Mouse (Mus musculus) 416B (cell line): ENCODE data around the gene Prss41.

ENCODE experiments used
- DNase-seq: peaks from one replicate; pipeline ENCODE4 v3.0.0; 2011; ENCODE audit warnings: low read depth

Prss41 gene

GRCm38 (mm10) chr17:23825591-23825990 is 18.4 kb downstream of the Prss41 start:
- DNase-seq = no peak

GRCm38 (mm10) chr17:23823614-23824013 is 20.4 kb downstream of the Prss41 start:
- no peak for DNase-seq

DNA sequence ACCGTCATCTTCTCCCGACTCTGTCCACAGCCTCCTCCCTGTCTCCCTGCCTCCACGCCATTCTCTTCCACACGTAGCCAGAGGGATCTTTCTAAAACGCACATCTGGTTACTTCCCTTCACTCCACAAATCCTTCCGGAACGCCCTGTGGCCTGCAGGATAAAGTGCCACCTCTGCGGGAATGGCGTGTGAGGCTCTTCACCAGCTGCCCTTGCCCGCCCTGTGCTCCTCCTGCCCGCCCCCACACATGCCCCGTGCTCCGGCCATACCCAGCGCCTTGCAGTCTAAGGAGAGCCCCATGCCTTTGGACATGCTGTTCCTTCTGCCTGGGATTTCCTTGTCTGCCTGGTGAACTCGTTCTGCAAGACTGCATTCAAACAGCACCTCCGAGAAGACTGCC is 21.0 kb downstream of the Prss41 start:
- DNase-seq = no peak

DNA sequence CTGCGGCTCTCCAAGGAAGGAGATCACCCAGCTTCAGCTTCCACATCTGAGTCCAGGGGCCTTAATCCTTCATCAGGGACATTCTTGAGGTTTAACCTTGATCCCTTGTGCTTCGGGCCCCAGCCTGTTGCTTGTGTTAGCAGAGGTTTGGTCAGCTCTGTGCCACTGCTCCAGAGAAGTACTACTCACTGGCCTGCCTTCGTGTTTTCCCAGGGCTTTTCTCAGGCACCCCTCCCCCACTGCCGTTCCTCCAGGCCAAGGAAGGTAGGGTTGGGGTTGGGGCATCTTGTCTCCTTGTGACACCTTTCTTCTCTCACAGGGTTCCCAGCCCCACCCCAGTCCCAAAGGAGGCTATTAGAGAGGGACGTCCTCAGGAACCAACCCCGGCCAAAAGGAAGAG is 21.9 kb downstream of the Prss41 start:
- DNase-seq = no peak

GRCm38 (mm10) chr17:23820731-23821130 is 23.2 kb downstream of the Prss41 start:
- DNase-seq = no peak

DNA sequence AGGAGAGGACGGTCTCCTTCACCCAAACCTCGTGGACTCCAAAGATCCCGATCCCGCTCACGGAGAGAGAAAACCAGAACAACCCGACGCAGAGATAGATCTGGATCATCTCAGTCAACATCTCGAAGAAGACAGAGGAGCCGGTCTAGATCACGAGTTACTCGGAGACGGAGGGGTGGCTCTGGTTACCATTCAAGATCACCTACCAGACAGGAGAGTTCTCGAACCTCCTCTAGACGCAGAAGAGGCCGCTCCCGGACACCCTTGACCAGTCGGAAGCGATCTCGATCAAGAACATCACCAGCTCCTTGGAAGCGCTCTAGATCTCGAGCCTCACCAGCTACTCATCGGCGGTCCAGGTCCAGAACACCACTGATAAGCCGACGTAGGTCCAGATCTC is 24.7 kb downstream of the Prss41 start:
- no peak for DNase-seq

- no peak for DNase-seq
These were observed 25.4 kb downstream of the Prss41 start for GRCm38 (mm10) chr17:23818579-23818978.

GRCm38 (mm10) chr17:23815641-23816040 is 28.3 kb downstream of the Prss41 start:
- DNase-seq = no peak

DNA sequence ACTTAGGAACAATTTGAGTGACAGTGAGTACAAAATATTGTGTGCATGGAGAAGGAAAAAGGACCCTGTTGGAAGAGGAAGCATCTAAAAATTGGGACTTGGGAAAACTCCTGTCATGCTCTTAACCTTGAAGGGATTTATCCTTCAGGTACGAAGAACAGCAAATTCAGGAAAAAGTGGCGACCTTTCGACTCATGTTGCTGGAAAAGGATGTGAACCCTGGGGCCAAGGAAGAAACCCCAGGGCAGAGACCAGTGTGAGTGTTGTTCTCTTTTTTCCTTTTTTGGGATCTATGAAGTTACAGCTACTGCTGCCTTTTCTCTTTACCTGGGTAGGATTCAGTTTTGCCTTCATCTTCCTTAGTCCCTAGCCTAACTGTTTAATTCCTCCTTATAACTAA is 36.1 kb downstream of the Prss41 start:
- DNase-seq = no peak

DNA sequence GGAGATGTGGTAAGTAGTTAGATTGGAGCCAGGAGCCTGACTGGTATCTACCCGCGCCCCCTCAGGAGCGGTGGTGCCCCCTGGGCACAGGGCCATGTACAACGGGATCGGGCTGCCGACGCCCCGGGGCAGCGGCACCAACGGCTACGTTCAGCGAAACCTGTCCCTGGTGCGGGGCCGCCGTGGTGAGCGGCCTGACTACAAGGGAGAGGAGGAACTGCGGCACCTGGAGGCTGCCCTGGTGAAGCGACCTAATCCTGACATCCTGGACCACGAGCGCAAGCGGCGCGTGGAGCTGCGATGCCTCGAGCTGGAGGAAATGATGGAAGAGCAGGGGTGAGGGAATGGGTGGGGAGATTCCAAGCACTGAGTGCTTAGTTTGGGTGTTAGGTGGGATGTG is 37.1 kb downstream of the Prss41 start:
- peak; percentile 64 for DNase-seq

DNA sequence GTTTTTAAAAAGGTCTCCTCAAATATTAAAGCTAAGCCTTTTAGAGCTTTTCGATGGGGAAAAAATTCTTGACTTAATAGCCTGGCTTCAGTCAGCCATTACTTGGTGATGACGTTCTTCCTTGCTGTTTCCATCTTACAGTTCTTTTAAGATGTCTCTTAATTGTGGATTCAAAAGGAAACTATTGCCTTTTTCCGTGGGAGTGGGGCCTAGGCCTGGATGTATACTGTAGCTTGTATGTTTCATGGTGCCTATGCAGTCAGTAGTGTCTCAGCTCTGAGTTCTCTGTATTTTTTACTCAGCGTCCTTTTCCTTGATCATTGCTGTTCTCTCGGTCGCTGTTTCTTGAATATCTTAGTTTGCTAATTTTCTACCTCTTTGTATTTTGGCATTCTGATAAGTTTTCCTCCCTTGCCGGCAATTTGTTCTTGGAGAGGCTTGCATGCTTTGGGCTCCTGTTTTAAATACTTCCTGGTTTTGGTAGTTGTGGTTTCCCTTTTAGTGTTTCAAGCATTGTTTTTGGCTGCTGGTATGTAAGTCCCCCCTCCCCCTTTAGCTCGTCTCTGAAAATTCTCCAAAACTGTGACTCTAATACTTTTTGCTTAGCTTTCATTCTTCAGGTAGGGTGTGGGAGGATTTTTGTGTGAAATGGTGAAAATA is 39.4 kb downstream of the Prss41 start:
- DNase-seq = peak; percentile 79

- DNase-seq = peak; percentile 78
These were observed 40.5 kb downstream of the Prss41 start for GRCm38 (mm10) chr17:23803366-23804041.

- peak; percentile 100 for DNase-seq
These were observed 41.1 kb downstream of the Prss41 start for GRCm38 (mm10) chr17:23802746-23803365.

- DNase-seq = no peak
These were observed 42.3 kb downstream of the Prss41 start for GRCm38 (mm10) chr17:23801627-23802026.

GRCm38 (mm10) chr17:23797316-23797715 is 46.7 kb downstream of the Prss41 start:
- peak; percentile 84 for DNase-seq

DNA sequence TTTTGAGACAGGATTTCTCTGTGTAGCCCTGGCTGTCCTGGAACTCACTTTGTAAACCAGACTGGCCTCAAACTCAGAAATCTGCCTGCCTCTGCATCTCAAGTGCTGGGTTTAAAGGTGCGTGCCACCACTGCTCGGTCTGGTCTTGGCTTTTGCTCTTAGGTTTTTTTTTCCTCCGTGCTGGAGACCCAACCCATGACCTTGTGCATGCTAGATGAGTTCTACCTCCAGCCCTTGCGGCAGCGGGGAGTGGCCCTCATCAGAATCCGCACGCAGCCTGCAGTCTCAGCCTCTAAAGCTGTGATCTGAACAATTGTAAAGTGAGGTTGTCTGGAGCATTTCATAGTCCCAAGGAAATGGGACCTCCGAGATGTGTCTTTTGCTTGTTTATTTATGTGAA is 48.6 kb downstream of the Prss41 start:
- no peak for DNase-seq

GRCm38 (mm10) chr17:23791079-23791357 is 53.0 kb downstream of the Prss41 start:
- peak; percentile 40 for DNase-seq

DNA sequence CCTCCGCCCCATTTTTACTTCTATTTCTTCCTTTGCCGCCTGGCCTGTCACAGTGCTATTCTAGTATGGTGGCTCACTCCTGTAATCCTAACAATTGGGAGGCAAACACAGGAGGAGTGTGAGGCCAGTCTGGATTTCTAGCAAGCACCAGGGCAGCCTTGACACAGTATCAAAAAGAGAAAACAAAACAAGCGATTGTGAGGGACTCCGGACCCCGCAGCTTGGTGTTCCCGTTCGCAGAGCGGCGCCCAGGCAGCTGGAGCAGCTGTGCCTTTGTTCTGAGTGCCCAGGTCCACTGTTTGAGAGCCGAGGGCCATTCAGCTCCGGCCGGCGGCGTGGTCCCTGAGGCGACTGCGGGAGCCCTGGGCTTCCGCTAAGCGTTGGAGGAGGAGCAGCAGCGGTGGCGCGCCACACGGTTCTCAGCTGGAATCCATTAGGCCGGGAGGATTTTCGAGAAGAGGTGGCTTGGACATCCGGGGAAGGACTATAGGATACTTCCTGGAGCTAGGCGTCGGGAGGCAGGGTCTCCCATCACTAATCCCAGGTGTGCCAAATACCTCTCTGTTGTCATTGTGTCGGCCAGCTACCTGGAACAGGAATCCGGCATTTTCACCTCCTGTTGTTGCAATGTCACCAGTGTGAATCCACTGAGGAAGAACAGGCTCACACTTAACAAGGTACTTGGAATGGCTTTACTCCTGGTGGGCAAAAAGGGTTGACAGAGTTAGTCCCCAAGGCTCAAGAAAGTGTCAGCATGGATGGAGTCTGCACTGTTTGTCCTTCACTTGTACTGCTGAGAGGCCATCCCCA is 53.5 kb downstream of the Prss41 start, which contains the start of gene Srrm2:
Gene Srrm2 (plus strand): TSS at position 264 of the 810 bp plus-strand sequence.
- DNase-seq = peak; percentile 52

GRCm38 (mm10) chr17:23789749-23790268 is 54.2 kb downstream of the Prss41 start:
- peak; percentile 36 for DNase-seq

DNA sequence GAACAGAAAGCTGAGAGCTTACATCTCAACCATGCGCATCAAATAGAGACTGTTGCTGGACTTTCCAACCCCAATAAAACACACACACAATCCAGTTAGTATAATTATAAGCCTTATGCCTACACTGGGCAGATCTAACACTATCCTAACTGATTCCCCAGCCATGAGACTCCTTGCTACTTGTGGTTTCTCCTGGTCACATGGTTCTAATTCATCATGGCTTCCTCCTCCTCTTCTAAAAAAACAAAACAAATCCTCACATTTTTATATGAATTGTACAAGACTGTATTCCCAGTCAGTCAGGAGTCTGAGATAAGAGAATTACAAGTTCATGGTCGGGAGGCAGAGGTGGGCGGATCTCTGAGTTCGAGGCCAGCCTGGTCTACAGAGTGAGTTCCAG is 55.0 kb downstream of the Prss41 start:
- no peak for DNase-seq
